Mouse (Mus musculus) erythroblast, adult 5-6 weeks (primary cell): ENCODE data around the gene Il1rl2. TPM values are rescaled to one million over a fixed set of nuclear protein-coding genes. Genes with fewer than 3 reads are reported as not detected.

ENCODE experiments used
- ATAC-seq: replicated peaks from 2 replicates; pipeline ENCODE4 v1.8.0; 2016; ENCODE audit warnings: moderate number of reproducible peaks, mild to moderate bottlenecking, moderate TSS enrichment, inconsistent platforms; ENCODE audit not compliant: poor library complexity, low FRiP score, severe bottlenecking
- total RNA-seq, 2 experiments: library from RNA; stranded (forward) in 1 of 2; stranded (reverse) in 1 of 2; fragments of 150-400 nt in 1 of 2; fragments of 200-764, 138-1000 nt in 1 of 2; gene quantifications; 2 replicates each; pipeline versions ENCODE4 v1.2.3 to v1.2.4; 2015 to 2017; ENCODE audit warnings: low replicate concordance in 2 of 2

Il1rl2 gene
- total RNA-seq, 2 experiments from 2014 or later = 0.19 to 4.2 TPM

- ATAC-seq = no peak
These were observed 48.5 kb downstream of the Il1rl2 start for GRCm38 (mm10) chr1:40372951-40373350.

- no peak for ATAC-seq
These were observed 50.7 kb downstream of the Il1rl2 start for GRCm38 (mm10) chr1:40375148-40375547.

DNA sequence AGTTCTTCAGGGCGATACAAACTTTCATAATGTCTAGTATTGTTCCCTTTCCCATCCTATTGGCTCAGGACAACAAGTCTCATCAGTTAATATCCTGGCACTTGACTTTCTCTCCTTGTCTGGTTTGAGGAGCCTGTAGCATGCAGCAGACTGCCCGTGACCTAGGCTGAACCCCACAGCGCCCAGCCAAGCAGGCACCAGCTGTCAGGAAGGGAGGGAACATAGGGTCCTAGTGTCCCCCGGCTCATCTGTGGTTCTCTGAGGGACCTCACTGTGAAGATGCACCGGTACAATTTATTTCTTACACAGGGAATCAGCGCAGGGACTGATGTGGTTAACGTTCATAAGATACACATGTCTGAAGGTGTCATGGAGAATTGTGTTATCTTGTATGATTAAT lies 52.3 kb downstream of the Il1rl2 start:
- no peak for ATAC-seq

DNA sequence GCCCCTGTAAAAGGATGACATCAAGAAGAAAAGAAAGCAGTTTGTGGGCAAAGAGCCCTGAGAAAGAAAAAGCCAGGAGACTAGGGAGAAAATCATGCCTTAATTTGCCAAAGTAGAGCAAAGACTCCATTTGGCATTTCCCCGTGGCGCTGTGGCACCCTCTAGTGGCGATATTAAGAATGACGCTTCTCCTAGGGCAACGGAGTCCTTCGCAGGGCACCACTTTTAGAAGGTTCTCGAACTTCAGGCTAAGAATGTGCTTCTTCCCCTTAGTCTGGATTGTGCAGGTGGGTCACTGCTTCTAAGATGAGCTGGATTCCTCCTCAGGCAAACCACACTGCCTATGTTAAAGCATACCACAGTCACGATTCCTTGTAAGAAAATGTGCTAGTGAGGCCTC lies 54.4 kb downstream of the Il1rl2 start:
- peak; percentile 74 for ATAC-seq

DNA sequence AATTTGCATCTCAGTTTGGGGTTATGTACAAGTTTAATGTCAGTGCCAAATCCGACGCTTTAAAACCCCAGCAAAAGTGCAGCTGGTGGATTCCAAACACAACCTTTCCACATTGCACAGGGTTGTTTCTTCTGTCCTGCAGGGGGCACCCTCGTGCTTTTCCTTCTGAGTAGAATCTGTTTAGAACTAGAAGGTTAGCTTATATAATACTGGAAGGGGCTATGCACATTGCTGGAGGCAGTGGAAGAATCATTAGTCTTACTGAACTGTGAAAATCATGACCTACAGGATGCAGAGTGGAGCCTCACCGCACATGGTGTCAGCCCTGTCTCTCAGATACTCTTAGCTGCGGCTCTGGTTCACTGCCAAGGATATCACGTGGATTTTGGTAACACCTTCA lies 55.7 kb downstream of the Il1rl2 start:
- ATAC-seq = no peak

DNA sequence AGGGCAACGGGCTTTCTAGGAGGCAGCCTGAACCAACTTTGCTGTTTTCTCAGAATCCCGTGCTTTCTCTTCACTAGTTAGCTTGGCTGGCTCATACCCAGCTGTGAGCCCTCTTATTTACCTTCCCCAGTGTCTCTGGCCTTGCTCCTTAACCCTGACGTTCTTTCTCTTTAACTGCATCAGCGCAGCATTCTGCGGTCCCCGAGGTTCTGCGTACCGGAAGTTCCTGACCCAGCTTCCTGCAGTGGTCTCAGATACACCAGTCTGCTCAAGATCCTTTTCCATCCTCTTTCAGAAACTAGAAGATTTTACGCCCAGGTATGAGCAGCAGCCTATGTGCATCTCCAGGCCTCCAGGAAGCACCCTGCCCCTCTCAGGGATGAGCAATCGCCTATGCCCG lies 56.6 kb downstream of the Il1rl2 start:
- no peak for ATAC-seq

DNA sequence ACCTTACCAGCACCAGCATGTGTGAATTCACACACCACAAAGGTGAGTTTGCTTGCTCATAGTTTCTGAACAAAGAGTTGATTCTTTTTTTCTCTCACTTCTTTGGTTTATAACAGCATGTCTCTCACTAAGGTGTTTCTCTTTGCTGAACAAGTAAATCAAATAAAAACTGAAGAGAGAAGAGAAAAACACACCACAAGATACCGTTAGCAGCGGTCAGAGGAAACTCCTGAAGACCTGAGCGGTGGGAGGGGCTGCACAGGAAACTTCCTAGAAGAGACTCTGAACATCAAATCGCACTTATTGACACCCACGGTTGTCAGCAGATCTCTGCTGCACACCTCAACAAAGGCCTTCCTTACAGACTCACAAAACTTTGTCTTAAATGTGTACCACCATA lies 58.4 kb downstream of the Il1rl2 start:
- no peak for ATAC-seq

DNA sequence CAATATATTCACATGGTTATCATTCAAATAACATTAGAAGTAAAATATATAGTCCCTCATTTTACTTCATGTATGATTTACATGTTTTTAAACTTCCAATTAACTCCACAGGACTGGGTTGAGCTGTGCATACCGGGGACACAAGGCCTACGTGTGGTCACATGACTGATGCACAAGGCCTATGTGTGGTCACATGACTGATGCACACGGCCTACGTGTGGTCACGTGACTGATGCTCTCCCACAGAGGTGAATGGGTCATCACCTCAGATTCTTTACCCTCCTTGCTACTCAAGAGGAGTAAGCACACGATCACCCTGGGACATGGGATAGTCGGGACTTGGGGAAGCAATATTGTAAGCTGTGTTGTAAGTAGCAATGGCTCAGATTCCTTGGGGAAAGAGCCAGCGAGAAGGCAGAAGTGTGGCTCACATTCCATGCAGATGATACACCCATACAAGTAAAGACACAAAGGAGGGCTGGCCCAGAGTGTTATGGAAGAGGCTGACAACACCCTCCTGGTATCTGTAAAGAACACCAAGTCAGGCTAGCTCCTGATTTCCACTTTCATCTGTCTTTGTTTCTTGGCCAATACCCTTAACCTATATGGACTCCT lies 60.6 kb downstream of the Il1rl2 start:
- no peak for ATAC-seq

GRCm38 (mm10) chr1:40391374-40391773 lies 67.0 kb downstream of the Il1rl2 start:
- no peak for ATAC-seq

DNA sequence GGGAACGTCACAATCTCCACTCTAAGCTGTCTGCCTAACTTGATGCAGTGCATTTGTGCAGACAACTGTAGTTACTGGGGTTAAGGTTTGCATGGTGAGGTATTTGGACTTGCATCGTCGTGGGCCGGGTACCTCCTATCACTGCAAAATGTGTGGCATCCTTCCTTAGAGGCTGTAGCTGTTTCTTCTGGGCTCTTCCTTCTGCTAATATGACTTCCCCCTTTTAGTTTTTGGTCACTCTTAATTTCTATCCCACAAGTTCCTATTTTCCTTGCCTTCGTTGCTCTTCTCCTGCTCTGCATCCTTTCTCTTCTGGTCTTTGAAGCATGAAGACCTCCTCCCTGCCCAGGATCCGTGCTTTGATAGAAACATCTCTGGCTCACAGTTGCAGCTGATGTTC lies 68.1 kb downstream of the Il1rl2 start:
- ATAC-seq = no peak

DNA sequence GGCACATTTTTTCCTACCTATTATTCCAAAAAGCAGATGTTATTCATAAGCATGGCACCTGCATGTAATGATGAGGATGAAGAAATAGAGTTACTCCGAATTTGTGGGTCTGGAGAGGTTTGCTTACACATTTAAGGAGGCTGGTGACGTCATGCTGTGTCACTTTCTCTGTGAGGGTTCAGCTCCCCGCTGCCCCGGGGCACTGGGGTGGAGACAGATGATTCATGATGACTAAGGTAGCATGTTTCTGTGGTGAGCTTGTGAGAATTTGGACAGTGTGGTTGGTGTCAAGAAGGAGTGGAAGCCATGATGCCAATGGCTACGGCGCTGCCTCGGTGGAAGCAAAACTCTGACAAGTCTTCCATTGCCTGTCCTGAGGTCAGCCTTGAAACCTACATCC lies 68.8 kb downstream of the Il1rl2 start:
- peak; percentile 51; the same call in 1 of the 2 replicates for ATAC-seq

DNA sequence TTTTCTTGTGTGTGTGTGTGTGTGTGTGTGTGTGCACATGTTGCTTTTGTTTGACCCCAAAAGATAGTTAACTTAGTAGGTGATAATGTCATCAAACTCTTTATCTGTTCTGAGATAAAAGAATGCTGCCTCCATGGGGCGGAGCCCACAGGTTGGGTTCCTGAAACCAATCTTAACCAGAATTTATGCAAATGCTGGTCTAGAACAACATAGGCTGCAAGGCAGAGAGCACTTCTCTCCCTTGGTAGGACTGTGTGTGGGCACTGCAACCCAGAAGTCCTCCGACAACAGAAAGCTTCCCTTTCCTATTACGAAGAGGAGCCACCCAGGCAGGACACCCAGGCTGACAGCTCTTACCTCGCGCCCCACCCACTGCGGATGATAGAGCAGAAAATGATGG lies 75.2 kb downstream of the Il1rl2 start:
- ATAC-seq = no peak

GRCm38 (mm10) chr1:40404682-40405081 lies 80.3 kb downstream of the Il1rl2 start:
- ATAC-seq = no peak

DNA sequence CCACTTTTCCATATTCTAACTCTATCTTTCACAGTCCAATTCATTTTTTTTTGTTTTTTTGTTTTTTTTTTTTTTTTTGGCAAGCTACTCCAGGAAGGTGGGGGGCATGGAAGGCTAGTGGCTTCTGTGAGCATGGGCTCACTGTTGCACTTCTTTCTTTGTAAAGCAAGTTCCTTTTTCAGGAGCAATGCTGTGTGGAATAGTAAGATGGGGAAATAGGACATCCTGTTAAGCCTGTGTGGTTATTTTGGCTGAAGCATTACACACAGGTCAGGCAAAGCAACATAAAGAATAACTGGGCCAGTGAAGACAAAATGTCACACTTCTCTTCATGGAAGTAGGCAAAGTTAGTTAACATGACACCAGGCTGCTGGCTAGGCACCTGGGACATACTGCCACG lies 85.5 kb downstream of the Il1rl2 start:
- ATAC-seq = no peak

GRCm38 (mm10) chr1:40413039-40413438 lies 88.6 kb downstream of the Il1rl2 start:
- ATAC-seq = no peak

DNA sequence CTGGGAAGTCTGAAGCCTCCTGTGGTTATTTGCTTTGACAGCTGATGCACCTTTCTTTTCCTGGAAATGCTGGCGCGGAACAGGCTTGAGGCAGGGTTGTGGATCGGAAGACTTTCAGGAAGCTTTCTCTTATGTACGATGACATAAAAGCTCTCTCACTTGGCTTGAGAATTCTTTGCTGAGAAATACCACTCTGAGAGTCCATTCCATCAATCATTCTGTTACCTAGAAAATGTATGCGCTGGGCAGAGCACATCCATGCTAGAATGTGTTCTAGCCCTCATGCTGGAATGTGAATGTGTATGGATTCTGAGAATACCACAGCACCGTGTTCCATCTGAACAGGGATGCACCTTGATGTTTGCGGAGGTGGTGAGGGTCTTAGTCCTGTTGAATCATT lies 89.9 kb downstream of the Il1rl2 start:
- no peak for ATAC-seq

- ATAC-seq = no peak
These were observed 90.7 kb downstream of the Il1rl2 start for GRCm38 (mm10) chr1:40414863-40415656.

DNA sequence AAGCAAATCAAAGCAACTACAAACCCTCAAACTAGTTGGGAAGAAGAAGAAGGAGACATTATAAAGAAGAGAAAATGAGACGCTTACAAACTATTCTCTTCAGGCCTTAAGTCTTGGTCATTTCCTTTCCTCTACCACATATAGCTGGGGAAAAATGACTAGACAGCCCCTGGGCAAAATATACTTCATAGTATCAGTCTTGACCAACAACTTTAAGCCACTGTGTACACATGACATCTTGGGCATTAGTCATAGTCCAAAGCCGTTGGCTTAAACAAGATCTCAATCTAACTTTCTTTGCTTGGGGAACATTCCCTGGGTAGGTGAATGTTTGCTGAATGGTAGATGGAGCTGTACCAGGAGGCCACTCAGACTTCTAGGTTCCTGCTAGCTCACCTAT lies 92.6 kb downstream of the Il1rl2 start:
- ATAC-seq = no peak
